Mouse (Mus musculus) intestine, postnatal 0 days (tissue): ENCODE data around the gene Mrgprf. TPM values are rescaled to one million over a fixed set of nuclear protein-coding genes. Genes with fewer than 3 reads are reported as not detected.

Source experiments
- ATAC-seq: fragments of 200-750 bp; cut with Nextera tagmentation; 2 replicates; pipeline ENCODE4 v1.8.0; 2017; ENCODE audit warnings: mild to moderate bottlenecking, moderate TSS enrichment, moderate library complexity
- H3K27ac ChIP-seq: fragments of 300-500 bp; sonication (generic); 2 replicates; pipeline ENCODE4 v1.5.1; 2014; ENCODE audit warnings: mild to moderate bottlenecking, low read depth, low read length, moderate library complexity
- H3K27me3 ChIP-seq: fragments of 300-500 bp; sonication (generic); replicated peaks from 2 replicates; pipeline ENCODE4 v1.6.1; 2014; ENCODE audit warnings: low read length, mixed read lengths; ENCODE audit not compliant: control insufficient read depth, insufficient read depth
- H3K36me3 ChIP-seq: fragments of 300-500 bp; sonication (generic); 2 replicates; pipeline ENCODE4 v1.6.1; 2014; ENCODE audit warnings: mild to moderate bottlenecking, moderate library complexity; ENCODE audit not compliant: control insufficient read depth, insufficient read depth
- H3K4me1 ChIP-seq: fragments of 300-500 bp; sonication (generic); replicated peaks from 2 replicates; pipeline ENCODE4 v1.6.1; 2014; ENCODE audit warnings: antibody characterized with exemption, low read length, mixed read lengths; ENCODE audit not compliant: control insufficient read depth, insufficient read depth
- H3K4me2 ChIP-seq: fragments of 300-500 bp; sonication (generic); replicated peaks from 2 replicates; pipeline ENCODE4 v1.6.1; 2014; ENCODE audit warnings: low read depth, mild to moderate bottlenecking, moderate library complexity
- H3K4me3 ChIP-seq: fragments of 300-500 bp; sonication (generic); 2 replicates; pipeline ENCODE4 v1.5.1; 2014; ENCODE audit warnings: low read depth, low read length
- H3K9ac ChIP-seq: fragments of 300-500 bp; sonication (generic); 2 replicates; pipeline ENCODE4 v1.6.1; 2014; ENCODE audit warnings: mild to moderate bottlenecking, low read depth, low read length
- H3K9me3 ChIP-seq: fragments of 300-500 bp; sonication (generic); 2 replicates; pipeline ENCODE4 v1.6.1; 2016; ENCODE audit warnings: mixed run types; ENCODE audit not compliant: control insufficient read depth
- CTCF ChIP-seq: sonication (generic); IDR thresholded peaks from 2 replicates; pipeline ENCODE4 v1.5.1; 2016; ENCODE audit warnings: low read depth, mild to moderate bottlenecking, control low read depth, antibody characterized with exemption, moderate library complexity
- WGBS: fragments of 180-500 bp; shearing (Covaris S2); extraction: QIAGEN DNeasy Blood & Tissue Kit; methylation state at CpG from one replicate; pipeline ENCODE4 v1.1.7; 2014; 5-methylcytosine and 5-hydroxymethylcytosine counted together
- polyA plus RNA-seq: library from polyadenylated mRNA; unstranded; fragments of >200 nt; fragmentation: Nextera tagmentation; extraction: Ambion mirVana; gene quantifications from 2 replicates; pipeline ENCODE4 v1.2.1, GENCODE M21; 2015

Gene Mrgprf
- polyA plus RNA-seq, 1 experiment from 2014 or later, result 3.5 TPM

DNA sequence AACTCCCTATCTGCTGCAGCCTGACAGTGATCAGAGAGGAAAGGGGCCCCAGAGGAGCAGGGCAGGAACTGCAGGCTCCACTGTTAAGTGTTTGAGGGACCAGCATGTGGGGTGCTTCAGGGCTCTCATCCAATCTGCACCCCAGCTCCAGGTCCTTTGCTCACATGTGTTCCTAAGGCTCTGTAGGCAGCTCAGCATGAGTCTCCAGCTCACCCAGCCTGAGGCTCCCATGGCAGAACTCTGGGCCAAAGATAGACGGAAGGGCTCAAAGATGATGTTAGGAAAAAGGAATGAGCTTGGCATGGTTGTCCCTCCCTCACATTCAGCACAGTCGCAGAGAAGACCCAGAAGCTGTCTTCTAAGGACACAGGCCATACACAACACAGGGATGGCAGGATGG is 30.0 kb downstream of the Mrgprf start:
- H3K4me2 ChIP-seq, result no peak overlapping the region
- ATAC-seq, result no peak
- H3K36me3 ChIP-seq, result no peaks in the 10 kb centered on the region
- H3K4me3 ChIP-seq, result no peak overlapping the region
- H3K4me1 ChIP-seq, result no peaks in the 10 kb centered on the region
- WGBS, result 69% methylated on average over 2 of the region's 2 CpGs
- no peak overlapping the region for H3K27ac ChIP-seq
- H3K9me3 ChIP-seq, result no peaks in the 10 kb centered on the region
- no peaks in the 10 kb centered on the region for H3K27me3 ChIP-seq
- peak; percentile 35 for TF ChIP-seq CTCF
- no peak overlapping the region for H3K9ac ChIP-seq

- Histone ChIP-seq H3K27ac (no peak overlapping the region), H3K9me3 (no peaks in the 10 kb centered on the region), H3K4me1 (no peaks in the 10 kb centered on the region), H3K36me3 (no peaks in the 10 kb centered on the region), H3K9ac (no peak overlapping the region), H3K27me3 (no peaks in the 10 kb centered on the region), H3K4me3 (no peak overlapping the region), H3K4me2 (no peak overlapping the region)
- 27% methylated on average over 1 of the region's 1 CpGs for WGBS
- ATAC-seq, result peak; percentile 23; the same call in 1 of the 2 replicates
- no peak for TF ChIP-seq CTCF
These were observed 31.9 kb downstream of the Mrgprf start for GRCm38 (mm10) chr7:145332376-145333041.

DNA sequence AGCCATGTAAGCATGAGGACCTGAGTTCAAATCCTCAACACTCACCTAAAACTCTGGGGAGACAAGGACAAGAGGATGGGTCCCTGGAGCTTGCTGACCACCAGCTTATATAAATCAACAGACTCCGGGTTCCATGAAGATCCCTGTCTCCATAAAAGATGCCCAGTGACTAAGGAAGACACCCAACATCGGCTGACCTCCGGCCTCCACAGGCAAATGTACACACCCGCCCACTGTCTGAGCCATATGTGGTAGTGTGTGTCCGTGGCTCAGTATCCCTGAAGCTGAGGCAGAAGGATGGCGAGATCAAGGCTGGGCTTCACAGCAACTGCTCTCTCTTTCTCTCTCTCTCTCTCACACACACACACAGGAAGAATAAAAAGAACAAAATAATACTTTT is 33.3 kb downstream of the Mrgprf start:
- TF ChIP-seq CTCF, result no peak
- Histone ChIP-seq H3K4me3 (no peak overlapping the region), H3K4me2 (no peak overlapping the region), H3K36me3 (no peaks in the 10 kb centered on the region), H3K9ac (no peak overlapping the region), H3K27me3 (no peaks in the 10 kb centered on the region), H3K9me3 (no peaks in the 10 kb centered on the region), H3K4me1 (no peaks in the 10 kb centered on the region), H3K27ac (no peak overlapping the region)
- ATAC-seq, result no peak
- 90% methylated on average over 6 of the region's 6 CpGs for WGBS

- no peak for ATAC-seq
- no peak for TF ChIP-seq CTCF
- no peak overlapping the region for H3K4me3 ChIP-seq
- no peaks in the 10 kb centered on the region for H3K36me3 ChIP-seq
- no peaks in the 10 kb centered on the region for H3K27me3 ChIP-seq
- no peaks in the 10 kb centered on the region for H3K4me1 ChIP-seq
- H3K27ac ChIP-seq, result no peak overlapping the region
- H3K9ac ChIP-seq, result no peak overlapping the region
- H3K4me2 ChIP-seq, result no peak overlapping the region
- 62% methylated on average over 4 of the region's 4 CpGs for WGBS
- no peaks in the 10 kb centered on the region for H3K9me3 ChIP-seq
These were observed 33.9 kb downstream of the Mrgprf start for GRCm38 (mm10) chr7:145334428-145335027.

GRCm38 (mm10) chr7:145335199-145335598 is 34.6 kb downstream of the Mrgprf start:
- Histone ChIP-seq H3K36me3 (no peaks in the 10 kb centered on the region), H3K4me2 (no peak overlapping the region), H3K9me3 (no peaks in the 10 kb centered on the region), H3K27ac (no peak overlapping the region), H3K27me3 (no peaks in the 10 kb centered on the region), H3K9ac (no peak overlapping the region), H3K4me1 (no peaks in the 10 kb centered on the region), H3K4me3 (no peak overlapping the region)
- ATAC-seq, result no peak
- no peak for TF ChIP-seq CTCF

GRCm38 (mm10) chr7:145335616-145336332 is 35.1 kb downstream of the Mrgprf start:
- Histone ChIP-seq H3K9me3 (no peaks in the 10 kb centered on the region), H3K4me1 (no peaks in the 10 kb centered on the region), H3K9ac (no peak overlapping the region), H3K27ac (no peak overlapping the region), H3K4me3 (no peak overlapping the region), H3K36me3 (no peaks in the 10 kb centered on the region), H3K27me3 (no peaks in the 10 kb centered on the region), H3K4me2 (no peak overlapping the region)
- TF ChIP-seq CTCF, result no peak
- WGBS, result 93% methylated on average over 3 of the region's 3 CpGs
- no peak for ATAC-seq
